27 mouse cellular contexts compared by ENCODE assay signal in genomic region chr3:108574018-108574417, GRCm38 (mm10). TPM values are rescaled to one million over a fixed set of nuclear protein-coding genes. Genes with fewer than 3 reads are reported as not detected.
DNase-seq lines count a peak whose midpoint lies in the region; ATAC-seq and TF ChIP-seq lines count a peak whose summit lies in the region.
"Had no signal": no experiment of that assay in that cellular context is flagged by ENCODE, and none has a peak within 500 bp of the region (broad histone marks: within the 10 kb centered on the region; RNA-seq: fewer than 3 reads in every experiment).

No protein-coding gene starts in this region.

- H3K4me2 ChIP-seq in hindbrain, embryonic 13.5 days = 0 out of 2 replicates have a peak overlapping the region, but pooled peaks have one; percentile 8
- no peak overlapping the region for H3K4me2 ChIP-seq in hindbrain, postnatal 0 days (ENCODE audit: low read depth, low read length)
- H3K4me2 ChIP-seq in neural tube, embryonic 13.5 days = peak overlapping the region; percentile 81; the same call in 1 of the 2 replicates
- H3K4me2 ChIP-seq in kidney, embryonic 14.5 days (replicated peaks; ENCODE audit: low read depth, low read length) = no peak overlapping the region
- H3K4me2 ChIP-seq: heart, embryonic 13.5 days; liver, embryonic 15.5 days; lung, embryonic 15.5 days; stomach, embryonic 15.5 days had no signal

- peaks cover 28% of the 10 kb centered on the region for H3K4me1 ChIP-seq in hindbrain, embryonic 13.5 days (replicated peaks)
- no peaks in the 10 kb centered on the region for H3K4me1 ChIP-seq in hindbrain, postnatal 0 days (ENCODE audit: insufficient read depth, low read length)
- peaks cover 28% of the 10 kb centered on the region for H3K4me1 ChIP-seq in neural tube, embryonic 13.5 days (replicated peaks)
- peaks cover 16% of the 10 kb centered on the region for H3K4me1 ChIP-seq in kidney, embryonic 14.5 days (ENCODE audit: control insufficient read depth, insufficient read depth, low read length)

- no peak for ATAC-seq in hindbrain, embryonic 13.5 days (ENCODE audit: low FRiP score)
- ATAC-seq in hindbrain, postnatal 0 days = no peak
- no peak for ATAC-seq in neural tube, embryonic 13.5 days (ENCODE audit: low read depth)
- peak; percentile 13; the same call in 1 of the 2 replicates for ATAC-seq in megakaryocyte, adult 5-6 weeks (ENCODE audit: poor library complexity, severe bottlenecking)
- no peak for ATAC-seq in kidney, embryonic 14.5 days (ENCODE audit: low FRiP score, low TSS enrichment)
- ATAC-seq: activated CD4-positive, CD25-positive, alpha-beta regulatory T cell, adult 4 months had no signal

- no peak for DNase-seq in hindbrain, postnatal 0 days (ENCODE audit: low spot score)
- no peak for DNase-seq in neural tube, embryonic 10.5 days (ENCODE audit: extremely low spot score, low spot score)
- no peak for DNase-seq in lung, postnatal 36 days
- DNase-seq: adrenal gland, postnatal 10 days; B cell, adult 2 months; cerebellum, adult 18-20 months; cerebellum, postnatal 36 days; gastrocnemius, postnatal 25 days; heart, adult 2 months; heart, postnatal 14 days; kidney, adult 11 months; kidney, postnatal 10 days; lung, postnatal 4 days; retina, postnatal 1 day; right cerebral cortex, postnatal 25 days; thymus, adult 2 months; thymus, postnatal 4 days had no signal

- no peak overlapping the region for H3K9ac ChIP-seq in hindbrain, embryonic 13.5 days
- no peak overlapping the region for H3K9ac ChIP-seq in hindbrain, postnatal 0 days (replicated peaks; ENCODE audit: low read length)
- no peak overlapping the region for H3K9ac ChIP-seq in neural tube, embryonic 13.5 days
- H3K9ac ChIP-seq in kidney, embryonic 14.5 days (ENCODE audit: low read depth, low read length) = no peak overlapping the region
- H3K9ac ChIP-seq: heart, embryonic 13.5 days; liver, embryonic 15.5 days; lung, embryonic 15.5 days; stomach, embryonic 15.5 days had no signal

- H3K4me3 ChIP-seq in hindbrain, embryonic 13.5 days = no peak overlapping the region
- H3K4me3 ChIP-seq in hindbrain, postnatal 0 days (ENCODE audit: low read length) = no peak overlapping the region
- no peak overlapping the region for H3K4me3 ChIP-seq in neural tube, embryonic 13.5 days
- H3K4me3 ChIP-seq in kidney, embryonic 14.5 days (ENCODE audit: low read length) = no peak overlapping the region
- H3K4me3 ChIP-seq: heart, adult 2 months; heart, embryonic 13.5 days; left cerebral cortex, adult 2 months; liver, embryonic 15.5 days; lung, embryonic 15.5 days; stomach, embryonic 15.5 days had no signal

- WGBS in hindbrain, embryonic 13.5 days = 92% methylated on average over 5 of the region's 5 CpGs
- 93% methylated on average over 5 of the region's 5 CpGs for WGBS in hindbrain, postnatal 0 days
- 91% methylated on average over 5 of the region's 5 CpGs for WGBS in neural tube, embryonic 13.5 days
- WGBS in kidney, embryonic 14.5 days = 79% methylated on average over 5 of the region's 5 CpGs

- H3K36me3 ChIP-seq in hindbrain, embryonic 13.5 days = peaks cover 9% of the 10 kb centered on the region
- no peaks in the 10 kb centered on the region for H3K36me3 ChIP-seq in hindbrain, postnatal 0 days (ENCODE audit: insufficient read depth, low read length)
- peaks cover 10% of the 10 kb centered on the region for H3K36me3 ChIP-seq in neural tube, embryonic 13.5 days
- no peaks in the 10 kb centered on the region for H3K36me3 ChIP-seq in kidney, embryonic 14.5 days (ENCODE audit: control insufficient read depth, insufficient read depth, low read length)
- H3K36me3 ChIP-seq: stomach, embryonic 15.5 days had no signal

- H3K27ac ChIP-seq in hindbrain, embryonic 13.5 days = no peak overlapping the region
- H3K27ac ChIP-seq in hindbrain, postnatal 0 days = no peak overlapping the region
- H3K27ac ChIP-seq in neural tube, embryonic 13.5 days (replicated peaks) = no peak overlapping the region
- H3K27ac ChIP-seq in kidney, embryonic 14.5 days (ENCODE audit: low read depth, low read length) = no peak overlapping the region
- H3K27ac ChIP-seq: heart, adult 2 months; heart, embryonic 13.5 days; left cerebral cortex, adult 2 months; liver, embryonic 15.5 days; lung, embryonic 15.5 days; stomach, embryonic 15.5 days had no signal

- no peaks in the 10 kb centered on the region for H3K9me3 ChIP-seq in hindbrain, embryonic 13.5 days
- H3K9me3 ChIP-seq in hindbrain, postnatal 0 days (ENCODE audit: low read length) = no peaks in the 10 kb centered on the region
- H3K9me3 ChIP-seq in neural tube, embryonic 13.5 days = no peaks in the 10 kb centered on the region
- H3K9me3 ChIP-seq in kidney, embryonic 14.5 days (ENCODE audit: control insufficient read depth, low read length) = no peaks in the 10 kb centered on the region
- H3K9me3 ChIP-seq: heart, embryonic 13.5 days; liver, embryonic 15.5 days; lung, embryonic 15.5 days; stomach, embryonic 15.5 days had no signal

- no peaks in the 10 kb centered on the region for H3K27me3 ChIP-seq in hindbrain, embryonic 13.5 days
- H3K27me3 ChIP-seq in hindbrain, postnatal 0 days (ENCODE audit: insufficient read depth, low read length) = no peaks in the 10 kb centered on the region
- no peaks in the 10 kb centered on the region for H3K27me3 ChIP-seq in neural tube, embryonic 13.5 days
- no peaks in the 10 kb centered on the region for H3K27me3 ChIP-seq in kidney, embryonic 14.5 days (ENCODE audit: control insufficient read depth, insufficient read depth, low read length)
- H3K27me3 ChIP-seq: lung, embryonic 15.5 days; stomach, embryonic 15.5 days had no signal

- no peak for TF ChIP-seq CTCF in hindbrain, postnatal 0 days (IDR thresholded peaks at IDR 0.05; ENCODE audit: low read depth)

RNA-seq across cellular contexts. Expression of gene Taf13, which starts 2.5 kb away (rescaled TPM):
- polyA plus RNA-seq in hindbrain, embryonic 13.5 days (2015; fragmentation: Nextera tagmentation; extraction: Ambion mirVana) = 63.8 and 66.2 TPM in 2 replicates
- 7.7 and 12.4 TPM in 2 replicates for total RNA-seq in hindbrain, postnatal 0 days (2014; rRNA removed)
- 38.9 and 46.7 TPM in 2 replicates for polyA plus RNA-seq in hindbrain, postnatal 0 days (2015; fragmentation: Nextera tagmentation; extraction: Ambion mirVana)
- 71.4 and 76.0 TPM in 2 replicates for polyA plus RNA-seq in neural tube, embryonic 13.5 days (2015; fragmentation: Nextera tagmentation; extraction: Ambion mirVana)
- 32.1 and 32.6 TPM in 2 replicates for total RNA-seq in megakaryocyte, adult 5-6 weeks (2015)
- total RNA-seq in megakaryocyte, adult 5-6 weeks (2017) = 36.8 and 37.7 TPM in 2 replicates
- polyA plus RNA-seq in kidney, embryonic 14.5 days (2014; fragmentation: Nextera tagmentation; extraction: Ambion mirVana) = 35.1 and 45.2 TPM in 2 replicates

RNA-seq across cellular contexts. Expression of gene Tmem167b, which starts 11.8 kb away (rescaled TPM):
- polyA plus RNA-seq in hindbrain, embryonic 13.5 days (2015; fragmentation: Nextera tagmentation; extraction: Ambion mirVana) = 58.8 and 60.6 TPM in 2 replicates
- 31.9 and 38.9 TPM in 2 replicates for total RNA-seq in hindbrain, postnatal 0 days (2014; rRNA removed)
- 38.9 and 41.4 TPM in 2 replicates for polyA plus RNA-seq in hindbrain, postnatal 0 days (2015; fragmentation: Nextera tagmentation; extraction: Ambion mirVana)
- polyA plus RNA-seq in neural tube, embryonic 13.5 days (2015; fragmentation: Nextera tagmentation; extraction: Ambion mirVana) = 57.2 and 58.4 TPM in 2 replicates
- total RNA-seq in megakaryocyte, adult 5-6 weeks (2015) = 16.5 and 18.2 TPM in 2 replicates
- total RNA-seq in megakaryocyte, adult 5-6 weeks (2017) = 45.9 and 46.3 TPM in 2 replicates
- 20.4 and 32.7 TPM in 2 replicates for polyA plus RNA-seq in kidney, embryonic 14.5 days (2014; fragmentation: Nextera tagmentation; extraction: Ambion mirVana)

RNA-seq across cellular contexts. Expression of gene Wdr47, which starts 17.1 kb away (rescaled TPM):
- polyA plus RNA-seq in hindbrain, embryonic 13.5 days (2015; fragmentation: Nextera tagmentation; extraction: Ambion mirVana) = 91.5 and 96.5 TPM in 2 replicates
- total RNA-seq in hindbrain, postnatal 0 days (2014; rRNA removed) = 64.7 and 65.9 TPM in 2 replicates
- polyA plus RNA-seq in hindbrain, postnatal 0 days (2015; fragmentation: Nextera tagmentation; extraction: Ambion mirVana) = 65.9 and 70.5 TPM in 2 replicates
- polyA plus RNA-seq in neural tube, embryonic 13.5 days (2015; fragmentation: Nextera tagmentation; extraction: Ambion mirVana) = 78.2 and 85.0 TPM in 2 replicates
- 3.3 and 4.4 TPM in 2 replicates for total RNA-seq in megakaryocyte, adult 5-6 weeks (2015)
- 8.1 and 8.7 TPM in 2 replicates for total RNA-seq in megakaryocyte, adult 5-6 weeks (2017)
- 4.7 and 8.5 TPM in 2 replicates for polyA plus RNA-seq in kidney, embryonic 14.5 days (2014; fragmentation: Nextera tagmentation; extraction: Ambion mirVana)

RNA-seq across cellular contexts. Expression of gene 5330417C22Rik, which starts 37.7 kb away (rescaled TPM):
- 9.8 and 10.0 TPM in 2 replicates for polyA plus RNA-seq in hindbrain, embryonic 13.5 days (2015; fragmentation: Nextera tagmentation; extraction: Ambion mirVana)
- 10.2 and 10.7 TPM in 2 replicates for total RNA-seq in hindbrain, postnatal 0 days (2014; rRNA removed)
- 13.5 and 17.3 TPM in 2 replicates for polyA plus RNA-seq in hindbrain, postnatal 0 days (2015; fragmentation: Nextera tagmentation; extraction: Ambion mirVana)
- 6.9 and 10.6 TPM in 2 replicates for polyA plus RNA-seq in neural tube, embryonic 13.5 days (2015; fragmentation: Nextera tagmentation; extraction: Ambion mirVana)
- total RNA-seq in megakaryocyte, adult 5-6 weeks (2015) = not detected in 2 replicates
- 0.04 TPM in 1 of 2 replicates, not detected in the other for total RNA-seq in megakaryocyte, adult 5-6 weeks (2017)
- polyA plus RNA-seq in kidney, embryonic 14.5 days (2014; fragmentation: Nextera tagmentation; extraction: Ambion mirVana) = 0.59 and 2.0 TPM in 2 replicates
- total RNA-seq: gastrocnemius, postnatal 25 days had no signal

RNA-seq across cellular contexts. Expression of gene 1700013F07Rik, which starts 40.1 kb away (rescaled TPM):
- polyA plus RNA-seq in hindbrain, embryonic 13.5 days (2015; fragmentation: Nextera tagmentation; extraction: Ambion mirVana) = 0.74 and 2.9 TPM in 2 replicates
- total RNA-seq in hindbrain, postnatal 0 days (2014; rRNA removed) = 1.3 and 6.7 TPM in 2 replicates
- polyA plus RNA-seq in hindbrain, postnatal 0 days (2015; fragmentation: Nextera tagmentation; extraction: Ambion mirVana) = 3.1 and 3.2 TPM in 2 replicates
- polyA plus RNA-seq in neural tube, embryonic 13.5 days (2015; fragmentation: Nextera tagmentation; extraction: Ambion mirVana) = 0.42 TPM in 1 of 2 replicates, not detected in the other
- total RNA-seq in megakaryocyte, adult 5-6 weeks (2015) = not detected in 2 replicates
- total RNA-seq in megakaryocyte, adult 5-6 weeks (2017) = not detected in 2 replicates
- polyA plus RNA-seq in kidney, embryonic 14.5 days (2014; fragmentation: Nextera tagmentation; extraction: Ambion mirVana) = not detected in 2 replicates
- total RNA-seq: gastrocnemius, postnatal 25 days; heart, adult 2 months; heart, postnatal 14 days had no signal
- polyA plus RNA-seq: activated CD4-positive, CD25-positive, alpha-beta regulatory T cell, adult 4 months; heart, embryonic 13.5 days; liver, embryonic 15.5 days had no signal

Comparison
In these comparisons a context has a peak if more than half of its experiments do, and no peak if none do; other contexts are left out.
1. H3K4me2 ChIP-seq: peak in hindbrain, embryonic 13.5 days (single experiment) and neural tube, embryonic 13.5 days (single experiment); none in hindbrain, postnatal 0 days (single experiment) and kidney, embryonic 14.5 days (single experiment).